Mouse (Mus musculus): ENCODE measurements at regions not wholly inside any gene's neighbourhood (a gene's known extent, or its start where the extent isn't known, plus 50 kb on each side); places are given as distances from the start of the nearest gene placed in this dataset.

- no peak for ATAC-seq (replicated peaks)
- Histone ChIP-seq H3K27ac (no peak overlapping the region), H3K9ac (no peak overlapping the region), H3K4me3 (no peak overlapping the region), H3K4me1 (no peaks in the 10 kb centered on the region), H3K27me3 (replicated peaks) (no peaks in the 10 kb centered on the region), H3K4me2 (no peak overlapping the region), H3K9me3 (no peaks in the 10 kb centered on the region), H3K36me3 (replicated peaks) (no peaks in the 10 kb centered on the region)
Measured at GRCm38 (mm10) chr13:86857910-86858309, 811.2 kb upstream of the Cox7c start.

- Histone ChIP-seq H3K4me3 (no peak overlapping the region), H3K4me2 (no peak overlapping the region), H3K9ac (no peak overlapping the region), H3K27ac (peak overlapping the region; percentile 19; the same call in 1 of the 2 replicates), H3K36me3 (replicated peaks) (no peaks in the 10 kb centered on the region), H3K27me3 (replicated peaks) (no peaks in the 10 kb centered on the region), H3K4me1 (no peaks in the 10 kb centered on the region), H3K9me3 (no peaks in the 10 kb centered on the region)
- WGBS = 32% methylated on average over 1 of the region's 1 CpGs
- peak; percentile 94 for ATAC-seq (replicated peaks)
Measured at GRCm38 (mm10) chr13:86840862-86841261, 794.2 kb upstream of the Cox7c start.

Data from midbrain, embryonic 15.5 days (tissue).